Mouse (Mus musculus) gastrocnemius, adult 2 months (tissue): Measurements from ENCODE around the gene Kcnmb3. TPM values are rescaled to one million over a fixed set of nuclear protein-coding genes. Genes with fewer than 3 reads are reported as not detected.

Experiments used
- DNase-seq: peaks from one replicate; pipeline ENCODE4 v3.0.0; 2022
- H3K27ac ChIP-seq: fragments of 200-600 bp; 2 replicates; pipeline ENCODE4 v1.8.1; 2022; ENCODE audit warnings: mild to moderate bottlenecking
- H3K4me3 ChIP-seq: fragments of 200-600 bp; 2 replicates; pipeline ENCODE4 v1.8.1; 2022; ENCODE audit warnings: mild to moderate bottlenecking, moderate library complexity
- CTCF ChIP-seq: fragments of 200-600 bp; IDR thresholded peaks from 2 replicates; pipeline ENCODE4 v1.8.1; 2022; ENCODE audit warnings: antibody characterized with exemption, mild to moderate bottlenecking, moderate library complexity
- intact Hi-C: fragments of 180-260 bp; cut with DNase I; formaldehyde crosslinking; loops from one replicate; pipeline ENCODE4 v1.15.1; 2025
- total RNA-seq, 2 experiments: library from RNA; stranded (reverse); gene quantifications; 2 replicates each; pipeline ENCODE4 v1.2.3; 2021

Gene Kcnmb3
- total RNA-seq, 2 experiments from 2014 or later: not detected

DNA sequence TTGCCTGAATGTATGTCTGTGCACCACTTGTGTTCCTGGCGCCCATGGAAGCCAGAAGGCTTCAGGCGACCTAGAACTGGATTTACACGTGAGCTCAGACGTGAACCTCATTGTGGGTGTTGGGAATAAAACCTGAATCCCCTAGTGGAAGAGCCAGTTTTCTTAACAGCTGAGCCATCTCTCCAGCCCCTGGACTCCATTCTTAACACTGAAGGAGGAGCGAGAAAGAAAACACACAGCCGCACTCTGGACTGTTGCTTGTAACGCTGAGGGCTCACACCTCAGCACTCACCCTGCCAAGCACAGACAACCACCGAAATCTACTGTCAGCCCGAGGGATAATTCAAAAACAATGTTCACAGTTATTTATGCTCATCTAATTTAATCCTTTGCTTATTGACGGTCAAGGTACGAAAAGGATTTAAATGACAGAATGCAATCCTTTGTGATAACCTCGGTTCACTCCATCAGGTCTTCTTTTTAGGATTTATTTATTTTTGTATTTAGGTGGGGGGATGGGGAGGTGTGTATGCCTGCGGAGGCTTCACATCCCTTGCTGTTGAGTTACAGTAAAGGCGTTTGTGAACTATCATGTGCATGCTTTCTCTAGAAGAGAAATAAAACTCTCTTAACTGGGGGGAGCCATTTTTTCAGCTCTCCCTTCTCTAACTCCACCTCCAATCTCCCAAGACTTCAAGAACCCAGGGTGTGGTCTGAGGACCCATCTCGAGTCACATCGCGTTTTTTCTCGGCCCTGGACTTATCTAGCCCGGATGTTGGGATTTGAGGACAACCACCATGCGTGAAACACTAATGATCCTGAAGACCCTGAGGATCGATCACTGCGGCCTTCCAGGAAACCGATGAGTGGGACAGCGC is 17.7 kb upstream of the Kcnmb3 start, which contains the start of gene Zfp639:
Gene Zfp639, plus strand, starts transcription at position 764 of the 879 bp plus-strand sequence.
- DNase-seq: no peak
- Histone ChIP-seq H3K4me3 (peak within 1 kb of the TSS; percentile 97), H3K27ac (peak within 1 kb of the TSS; percentile 97)
- intact Hi-C loops: loop anchor here (1.0 to 5.0 kb wide), 5 partner anchors 19 to 176 kb away; partner anchors contain the start of genes Mfn1 and Pik3ca
- TF ChIP-seq CTCF: no peak

DNA sequence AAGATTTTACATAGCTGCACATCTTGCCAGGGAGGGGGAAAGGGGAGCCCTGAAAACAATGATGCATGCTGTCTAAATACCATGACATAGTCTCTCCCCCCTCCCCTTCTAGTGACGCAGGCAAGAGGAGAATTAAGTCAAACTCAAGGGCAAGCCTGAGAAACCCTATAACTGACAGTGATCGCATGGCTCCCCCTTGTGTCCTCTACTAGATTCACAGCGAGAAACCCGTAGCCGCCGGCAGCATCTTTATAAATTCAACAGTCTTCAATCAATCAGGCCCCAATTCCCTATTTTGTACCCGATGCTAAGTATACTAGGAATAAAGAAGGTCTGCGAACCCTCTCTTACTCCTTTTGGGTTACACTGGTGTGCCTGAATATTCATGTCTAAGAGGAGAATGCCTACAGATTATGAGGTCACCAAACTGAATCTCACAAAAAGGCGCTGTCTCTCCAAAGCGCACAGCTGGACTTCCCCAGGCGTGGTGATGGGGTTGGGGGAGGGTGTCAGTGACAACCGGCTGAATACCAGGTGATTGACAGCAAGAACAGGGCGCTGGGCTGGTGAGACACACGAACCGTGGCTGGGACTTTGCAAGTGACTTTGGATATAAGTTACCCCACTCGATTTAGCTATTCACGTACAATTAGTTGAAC is 16.8 kb upstream of the Kcnmb3 start:
- H3K4me3 ChIP-seq: peak overlapping the region; percentile 44
- peak; percentile 96 for TF ChIP-seq CTCF
- peak; percentile 68 for DNase-seq
- intact Hi-C loops: loop anchor here (5.0 kb wide), 1 partner anchor 41 kb away; no protein-coding TSS in a partner anchor
- peak overlapping the region; percentile 70 for H3K27ac ChIP-seq

DNA sequence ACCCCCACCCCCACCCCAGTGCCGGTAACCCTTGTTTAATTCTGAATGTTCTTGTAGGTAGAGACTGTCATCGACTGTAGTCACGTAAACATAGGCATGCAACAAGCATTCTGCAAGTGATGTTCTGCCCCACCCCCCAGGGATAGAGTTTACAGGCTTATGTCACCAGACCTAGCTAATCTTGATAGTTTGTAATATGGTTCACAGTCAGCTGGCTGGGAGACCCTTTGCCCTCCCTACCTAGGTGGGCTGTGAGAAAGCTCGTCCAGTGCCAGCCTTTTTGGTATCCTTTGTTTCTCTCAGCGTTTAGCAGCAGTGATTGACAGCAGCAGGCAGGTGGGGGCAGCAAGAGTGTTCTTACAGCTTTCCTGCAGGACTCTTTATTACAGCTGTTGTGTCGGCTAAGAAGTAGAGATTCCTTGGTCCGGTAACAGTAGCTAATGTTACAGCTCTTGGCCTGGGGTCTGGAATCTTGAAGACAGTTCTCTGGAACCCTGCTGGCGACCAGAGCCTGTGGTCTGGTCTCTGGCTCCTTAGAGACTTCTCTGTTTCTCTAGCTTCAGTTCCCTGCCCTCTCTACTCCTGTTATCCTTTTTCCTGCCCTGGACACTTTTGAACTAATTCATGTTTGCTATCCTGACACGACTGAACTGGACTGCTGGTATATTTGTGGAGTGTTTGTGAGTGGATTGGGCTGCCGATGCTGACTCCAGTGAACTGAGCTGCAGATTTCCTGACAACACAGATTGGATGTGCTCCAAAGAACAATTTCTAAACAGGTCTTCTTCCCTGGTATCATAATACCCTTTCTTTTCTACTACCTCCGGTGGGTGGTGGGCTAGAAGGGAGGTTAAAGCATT is 14.6 kb upstream of the Kcnmb3 start:
- H3K4me3 ChIP-seq: no peak overlapping the region
- intact Hi-C loops: loop anchor here (5.0 kb wide), 1 partner anchor 39 kb away; no protein-coding TSS in a partner anchor
- TF ChIP-seq CTCF: no peak
- H3K27ac ChIP-seq: no peak overlapping the region
- no peak for DNase-seq

DNA sequence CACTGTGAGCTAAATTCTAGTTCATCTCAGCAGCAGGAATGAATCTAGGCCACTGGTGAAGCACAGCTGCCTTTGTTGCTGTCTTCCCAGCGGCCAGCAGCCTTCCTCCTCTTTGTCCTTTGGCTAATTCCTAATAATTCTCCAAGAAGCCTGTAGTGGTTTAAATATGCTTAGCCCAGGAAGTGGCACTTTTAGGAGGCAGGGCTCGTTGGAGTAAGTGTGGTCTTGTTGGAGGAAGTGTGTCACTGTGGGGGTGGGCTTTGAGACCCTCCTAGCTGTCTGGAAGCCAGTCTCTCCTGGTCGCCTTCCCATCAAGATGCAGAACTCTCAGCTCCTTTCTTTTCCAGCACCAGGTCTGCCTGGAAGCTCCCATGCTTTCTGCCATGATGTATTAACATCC is 13.8 kb upstream of the Kcnmb3 start:
- no peak for DNase-seq
- intact Hi-C loops: loop anchor here (5.0 kb wide), 1 partner anchor 39 kb away; no protein-coding TSS in a partner anchor
- TF ChIP-seq CTCF: no peak
- no peak overlapping the region for H3K4me3 ChIP-seq
- no peak overlapping the region for H3K27ac ChIP-seq

DNA sequence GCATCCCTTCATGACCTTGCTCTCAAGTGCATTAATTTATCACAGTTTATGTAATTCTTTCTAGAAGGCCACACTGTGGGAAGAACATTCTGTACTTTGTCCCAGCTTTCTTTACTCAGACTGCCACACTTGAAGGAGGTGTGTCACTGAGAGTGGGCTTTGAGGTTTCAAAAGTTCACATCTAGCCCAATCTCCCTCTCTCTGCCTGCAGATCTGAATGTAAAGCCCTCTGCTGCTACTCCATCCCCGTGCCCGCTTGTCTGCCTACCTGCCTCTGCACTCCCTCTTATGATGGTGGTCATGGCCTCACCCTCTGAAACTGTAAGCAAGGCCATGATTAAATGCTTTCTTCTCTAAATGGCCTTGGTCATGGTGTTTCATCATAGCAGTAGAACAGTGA is 8.3 kb upstream of the Kcnmb3 start:
- Histone ChIP-seq H3K4me3 (no peak overlapping the region), H3K27ac (no peak overlapping the region)
- TF ChIP-seq CTCF: no peak
- no peak for DNase-seq
- intact Hi-C loops: no loop called here

DNA sequence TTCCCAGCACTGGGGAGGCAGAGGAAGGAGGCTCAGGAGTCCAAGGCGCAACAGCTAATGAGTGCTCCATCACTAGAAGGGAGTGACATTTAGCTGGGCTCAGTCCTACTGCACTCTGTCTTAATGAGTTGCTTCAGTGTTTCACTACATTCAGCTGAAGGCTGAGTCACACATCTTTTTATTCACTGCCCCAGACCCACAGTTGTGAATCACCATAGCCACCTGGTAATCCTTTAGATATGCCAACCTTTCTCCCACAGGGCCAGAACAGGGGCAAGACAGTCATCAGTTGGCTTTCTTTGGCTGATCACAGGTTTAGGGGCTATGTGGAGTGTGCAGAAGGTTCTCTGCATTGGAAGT is 4.7 kb upstream of the Kcnmb3 start:
- intact Hi-C loops: no loop called here
- Histone ChIP-seq H3K27ac (no peak overlapping the region), H3K4me3 (no peak overlapping the region)
- TF ChIP-seq CTCF: no peak
- DNase-seq: no peak

DNA sequence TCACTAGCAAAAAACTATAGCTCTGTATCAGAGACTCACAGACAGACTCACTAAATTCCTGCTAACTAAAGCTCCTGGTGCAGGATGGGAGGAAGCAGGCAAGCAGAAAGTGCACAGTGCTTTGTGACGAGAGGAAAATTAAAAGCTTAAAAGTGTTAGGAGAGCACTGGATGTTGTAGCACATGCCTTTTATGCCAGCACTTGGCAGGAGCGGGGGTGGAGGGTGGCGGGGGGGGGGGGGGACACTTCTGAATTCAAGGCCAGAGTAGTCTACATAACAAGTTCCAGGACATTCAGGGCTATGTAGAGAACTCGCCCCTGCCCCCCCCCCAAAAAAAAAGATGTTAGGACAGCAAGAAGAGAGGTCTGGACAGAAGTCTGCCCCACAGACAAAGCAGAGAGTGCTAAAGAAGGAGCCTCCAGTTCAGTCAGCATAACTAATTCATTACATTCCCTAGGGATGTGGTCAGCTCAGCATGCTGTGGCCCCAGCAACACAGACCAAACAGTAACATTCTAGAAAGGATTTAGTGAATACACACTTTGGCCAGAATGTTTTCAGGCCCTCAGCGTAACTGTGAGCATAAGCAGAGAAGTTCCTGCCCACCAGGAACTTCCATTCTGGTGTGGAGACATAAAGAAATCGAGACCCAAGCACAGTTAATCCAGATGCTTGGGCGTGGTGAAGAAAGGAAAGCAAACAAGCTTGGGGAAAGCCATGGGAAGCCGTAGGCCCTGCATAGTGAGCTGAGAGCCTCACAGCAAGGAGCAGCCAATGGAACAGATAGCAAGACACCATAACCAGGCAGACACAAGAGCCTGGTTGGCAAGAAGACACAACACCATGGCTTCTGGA is 4.1 kb upstream of the Kcnmb3 start:
- no peak overlapping the region for H3K4me3 ChIP-seq
- intact Hi-C loops: no loop called here
- no peak overlapping the region for H3K27ac ChIP-seq
- DNase-seq: no peak
- TF ChIP-seq CTCF: no peak

DNA sequence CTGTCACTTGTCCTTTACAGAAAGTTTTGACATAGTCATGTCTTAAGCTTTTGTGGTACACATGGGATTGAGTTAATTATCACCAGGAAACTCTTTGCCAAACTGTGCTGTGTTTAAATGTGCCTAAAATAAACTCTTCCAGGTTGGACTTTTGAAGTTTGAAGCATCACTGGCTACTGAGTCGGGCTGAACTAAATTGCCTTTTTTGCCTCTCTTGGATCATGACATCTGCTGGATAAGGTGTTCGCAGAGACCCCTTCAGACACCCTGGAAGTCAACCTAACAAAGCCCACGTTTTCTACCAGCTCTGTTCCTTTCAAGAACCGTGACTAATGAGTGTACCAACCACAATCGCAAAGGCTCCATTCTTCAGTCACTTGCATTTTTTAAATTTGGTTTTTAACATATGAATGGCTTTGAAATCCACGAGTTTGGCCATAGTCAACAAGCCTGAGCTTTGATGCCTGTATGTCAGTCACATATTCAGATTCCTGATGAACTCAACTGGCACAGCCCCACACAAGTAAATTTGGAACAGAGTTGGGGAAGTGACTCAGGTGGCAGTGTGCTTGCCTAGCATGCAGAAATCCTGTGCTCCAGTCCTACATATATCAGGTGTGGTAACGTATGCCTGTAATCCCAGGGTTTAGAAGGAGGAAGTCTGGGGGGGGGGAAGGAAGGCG is 3.2 kb upstream of the Kcnmb3 start:
- H3K27ac ChIP-seq: no peak overlapping the region
- no peak overlapping the region for H3K4me3 ChIP-seq
- intact Hi-C loops: no loop called here
- no peak for DNase-seq
- TF ChIP-seq CTCF: no peak

DNA sequence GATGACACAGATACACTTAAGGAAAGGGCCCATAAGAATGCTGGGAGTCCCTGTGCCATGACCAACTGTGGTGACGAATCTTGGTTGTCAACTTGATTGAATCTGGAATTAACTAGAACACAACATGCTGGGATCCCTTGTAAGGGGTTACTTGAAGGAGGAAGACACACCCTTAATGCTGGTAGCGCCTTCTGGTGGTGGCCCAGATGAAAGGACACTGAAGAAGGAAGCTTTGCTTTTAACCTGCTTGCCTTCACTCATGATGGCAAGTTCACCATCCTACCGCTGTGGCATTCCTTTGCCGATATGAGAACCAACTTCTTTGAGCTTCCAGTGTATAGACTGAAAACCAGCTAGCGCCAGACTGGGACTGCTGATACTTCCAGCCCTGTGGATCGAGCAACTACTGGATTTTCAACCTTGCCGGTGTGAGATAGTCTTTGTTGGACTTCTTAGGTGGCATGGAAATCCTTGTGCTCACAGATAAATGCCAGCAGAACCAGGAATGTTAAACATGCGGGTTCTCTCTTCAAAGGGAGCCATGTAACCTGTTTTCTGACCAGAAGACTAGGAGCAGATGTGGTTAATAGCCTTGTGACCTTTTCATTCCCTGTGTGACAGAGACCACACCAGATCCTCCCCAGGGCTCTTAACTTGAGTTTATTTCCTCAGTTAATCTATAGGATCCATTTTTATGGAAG is 2.5 kb upstream of the Kcnmb3 start:
- intact Hi-C loops: no loop called here
- peak; percentile 55 for TF ChIP-seq CTCF
- no peak for DNase-seq
- Histone ChIP-seq H3K4me3 (no peak overlapping the region), H3K27ac (no peak overlapping the region)

DNA sequence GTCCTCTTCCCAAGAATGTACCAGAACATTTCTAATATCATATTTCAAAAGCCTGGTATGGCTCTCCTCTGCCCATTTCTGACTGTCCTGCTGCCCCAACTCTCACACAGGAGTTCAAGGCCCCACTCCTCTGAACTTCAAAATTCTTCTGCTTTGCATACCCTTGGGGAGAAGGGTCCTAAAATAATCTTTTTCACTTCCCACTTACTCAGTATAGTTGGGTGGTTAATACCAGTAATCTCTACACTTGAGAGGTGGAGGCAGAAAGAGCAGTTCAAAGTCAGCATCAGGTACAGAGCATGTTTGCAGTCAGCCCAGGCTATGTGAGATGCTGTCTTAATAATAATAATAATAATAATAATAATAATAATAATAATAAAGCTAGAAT is 1.1 kb downstream of the Kcnmb3 start:
- DNase-seq: no peak
- intact Hi-C loops: no loop called here
- no peak overlapping the region for H3K27ac ChIP-seq
- H3K4me3 ChIP-seq: no peak overlapping the region
- TF ChIP-seq CTCF: no peak
